Mouse (Mus musculus) neural tube, embryonic 14.5 days (tissue): ENCODE measurements around the gene Pnldc1. TPM values are rescaled to one million over a fixed set of nuclear protein-coding genes. Genes with fewer than 3 reads are reported as not detected.

ENCODE experiments used
- ATAC-seq: fragments of 200-750 bp; cut with Nextera tagmentation; 2 replicates; pipeline ENCODE4 v1.8.0; 2017; ENCODE audit warnings: low read depth, mild to moderate bottlenecking, moderate TSS enrichment, moderate library complexity
- H3K27ac ChIP-seq: fragments of 300-500 bp; sonication (generic); 2 replicates; pipeline ENCODE4 v1.5.1; 2014; ENCODE audit warnings: low read depth, mild to moderate bottlenecking, control low read depth, low read length, moderate library complexity, mixed read lengths
- H3K27me3 ChIP-seq: fragments of 300-500 bp; sonication (generic); 2 replicates; pipeline ENCODE4 v1.6.1; 2014; ENCODE audit warnings: low read length; ENCODE audit not compliant: control insufficient read depth, insufficient read depth
- H3K36me3 ChIP-seq: fragments of 300-500 bp; sonication (generic); 2 replicates; pipeline ENCODE4 v1.6.1; 2014; ENCODE audit warnings: low read length, mixed read lengths; ENCODE audit not compliant: control insufficient read depth, insufficient read depth
- H3K4me1 ChIP-seq: fragments of 300-500 bp; sonication (generic); 2 replicates; pipeline ENCODE4 v1.6.1; 2014; ENCODE audit warnings: low read length; ENCODE audit not compliant: control insufficient read depth, insufficient read depth
- H3K4me2 ChIP-seq: fragments of 300-500 bp; sonication (generic); 2 replicates; pipeline ENCODE4 v1.6.1; 2014; ENCODE audit warnings: mild to moderate bottlenecking, low read depth, low read length, control low read depth
- H3K4me3 ChIP-seq: fragments of 300-500 bp; sonication (generic); 2 replicates; pipeline ENCODE4 v1.5.1; 2014; ENCODE audit warnings: low read depth, low read length, control low read depth, mixed read lengths
- H3K9ac ChIP-seq: fragments of 300-500 bp; sonication (generic); replicated peaks from 2 replicates; pipeline ENCODE4 v1.6.1; 2014; ENCODE audit warnings: low read depth, mild to moderate bottlenecking, control low read depth, low read length, mixed read lengths
- H3K9me3 ChIP-seq: fragments of 300-500 bp; sonication (generic); 2 replicates; pipeline ENCODE4 v1.6.1; 2016; ENCODE audit warnings: low read length; ENCODE audit not compliant: control insufficient read depth
- WGBS: fragments of 180-500 bp; shearing (Covaris S2); extraction: QIAGEN DNeasy Blood & Tissue Kit; methylation state at CpG from one replicate; pipeline ENCODE4 v1.1.7; 2014; 5-methylcytosine and 5-hydroxymethylcytosine counted together
- microRNA-seq: library from miRNA; unstranded; fragments of <30 nt; microRNA quantifications from one replicate; pipeline ENCODE4, GENCODE M21; 2016
- polyA plus RNA-seq: library from polyadenylated mRNA; unstranded; fragments of >200 nt; fragmentation: Nextera tagmentation; extraction: Ambion mirVana; gene quantifications from 2 replicates; pipeline ENCODE4 v1.2.1, GENCODE M21; 2014

Gene Pnldc1
- polyA plus RNA-seq, 1 experiment from 2014 or later: 2.0 TPM

GRCm38 (mm10) chr17:12839475-12840267, 70.4 kb downstream of the Pnldc1 start:
- H3K4me3 ChIP-seq: no peak overlapping the region
- no peaks in the 10 kb centered on the region for H3K9me3 ChIP-seq
- H3K4me1 ChIP-seq: no peaks in the 10 kb centered on the region
- no peak overlapping the region for H3K27ac ChIP-seq
- H3K36me3 ChIP-seq: no peaks in the 10 kb centered on the region
- no peak for ATAC-seq
- no peaks in the 10 kb centered on the region for H3K27me3 ChIP-seq
- H3K9ac ChIP-seq: no peak overlapping the region
- no peak overlapping the region for H3K4me2 ChIP-seq
- WGBS: 63% methylated on average over 10 of the region's 10 CpGs

Small RNA genes within 50 kb of the gene (microRNA-seq; reads per million reads assigned to microRNA genes)
- not detected for gene Gm24085

Other genes starting within 250 kb of the Pnldc1 start
- gene Slc22a1, start 234.4 kb downstream of the Pnldc1 start, polyA plus RNA-seq: not detected in 2 replicates
- 9.6 and 14.8 TPM in 2 replicates for gene Igf2r, start 140.6 kb downstream of the Pnldc1 start, polyA plus RNA-seq
- gene Mas1, start 42.1 kb downstream of the Pnldc1 start, polyA plus RNA-seq: 0.28 and 0.66 TPM in 2 replicates
- not detected in 2 replicates for gene Mrgprh, start 34.2 kb downstream of the Pnldc1 start, polyA plus RNA-seq
- gene Tcp1, start 5.5 kb upstream of the Pnldc1 start, polyA plus RNA-seq: 375 and 416 TPM in 2 replicates
- 128 and 133 TPM in 2 replicates for gene Mrpl18, start 6.1 kb upstream of the Pnldc1 start, polyA plus RNA-seq
- 1.3 and 1.4 TPM in 2 replicates for gene Acat3, start 30.4 kb upstream of the Pnldc1 start, polyA plus RNA-seq
- 188 and 294 TPM in 2 replicates for gene Acat2, start 50.5 kb upstream of the Pnldc1 start, polyA plus RNA-seq
- gene Wtap, start 83.9 kb upstream of the Pnldc1 start, polyA plus RNA-seq: 119 and 126 TPM in 2 replicates
- gene Sod2, start 96.6 kb upstream of the Pnldc1 start, polyA plus RNA-seq: 167 and 173 TPM in 2 replicates
- gene Gpr31b, start 142.1 kb upstream of the Pnldc1 start, polyA plus RNA-seq: not detected in 2 replicates
- gene Tcp10b, start 150.9 kb upstream of the Pnldc1 start, polyA plus RNA-seq: 0.17 and 0.42 TPM in 2 replicates
- gene Unc93a, start 221.6 kb upstream of the Pnldc1 start, polyA plus RNA-seq: not detected in 2 replicates